Mouse (Mus musculus): ENCODE results near the gene Gcg. TPM values are rescaled to one million over a fixed set of nuclear protein-coding genes. Genes with fewer than 3 reads are reported as not detected.

Gcg gene
- polyA plus RNA-seq, 1 experiment from 2014 or later: 1.9 TPM

DNA sequence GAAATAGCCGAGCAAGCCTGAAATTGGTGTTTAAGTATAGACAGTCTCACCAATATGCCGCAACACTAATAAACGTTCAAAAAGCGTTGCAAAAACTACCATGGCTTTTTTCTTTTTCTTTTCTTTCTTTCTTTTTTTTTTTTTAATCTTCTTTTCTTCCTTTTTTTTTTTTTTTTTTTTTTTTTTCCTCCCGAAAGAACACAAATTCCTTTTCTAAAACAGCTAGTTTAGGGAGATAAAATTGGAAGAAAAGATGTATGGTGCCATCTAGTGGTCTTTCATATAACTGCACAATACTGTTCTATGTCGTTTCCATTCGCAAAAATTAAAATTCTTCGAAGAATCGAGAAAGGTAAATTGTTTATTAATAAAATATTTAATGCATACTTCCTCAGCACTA is 25.4 kb downstream of the Gcg start:
- no peak overlapping the region for H3K9ac ChIP-seq
- H3K4me1 ChIP-seq: peaks cover 13% of the 10 kb centered on the region
- no peak overlapping the region for H3K27ac ChIP-seq
- no peak overlapping the region for H3K4me3 ChIP-seq
- no peak overlapping the region for H3K4me2 ChIP-seq
- ATAC-seq: no peak
- WGBS: 36% methylated on average over 9 of the region's 9 CpGs
- H3K27me3 ChIP-seq: no peaks in the 10 kb centered on the region
- H3K9me3 ChIP-seq (replicated peaks): no peaks in the 10 kb centered on the region
- no peaks in the 10 kb centered on the region for H3K36me3 ChIP-seq (ENCODE audit: poor library complexity, severe bottlenecking)

- H3K27me3 ChIP-seq: no peaks in the 10 kb centered on the region
- H3K4me1 ChIP-seq: 0 out of 2 replicates have a peak, but pooled peaks cover 4% of the 10 kb centered on the region
- H3K9me3 ChIP-seq (replicated peaks): no peaks in the 10 kb centered on the region
- no peak overlapping the region for H3K27ac ChIP-seq
- no peak overlapping the region for H3K4me3 ChIP-seq
- H3K36me3 ChIP-seq (ENCODE audit: poor library complexity, severe bottlenecking): no peaks in the 10 kb centered on the region
- H3K9ac ChIP-seq: no peak overlapping the region
- WGBS: 83% methylated on average over 11 of the region's 11 CpGs
- no peak overlapping the region for H3K4me2 ChIP-seq
- ATAC-seq: no peak
Observed at GRCm38 (mm10) chr2:62454991-62455390, 28.5 kb downstream of the Gcg start.

- no peaks in the 10 kb centered on the region for H3K36me3 ChIP-seq (ENCODE audit: poor library complexity, severe bottlenecking)
- WGBS: 87% methylated on average over 6 of the region's 6 CpGs
- no peaks in the 10 kb centered on the region for H3K9me3 ChIP-seq (replicated peaks)
- H3K4me2 ChIP-seq: no peak overlapping the region
- H3K4me3 ChIP-seq: no peak overlapping the region
- H3K9ac ChIP-seq: no peak overlapping the region
- H3K27ac ChIP-seq: no peak overlapping the region
- no peak for ATAC-seq
- H3K27me3 ChIP-seq: no peaks in the 10 kb centered on the region
- no peaks in the 10 kb centered on the region for H3K4me1 ChIP-seq
Observed at GRCm38 (mm10) chr2:62454033-62454432, 29.4 kb downstream of the Gcg start.

GRCm38 (mm10) chr2:62450364-62450763 is 33.1 kb downstream of the Gcg start:
- no peaks in the 10 kb centered on the region for H3K27me3 ChIP-seq
- no peaks in the 10 kb centered on the region for H3K36me3 ChIP-seq (ENCODE audit: poor library complexity, severe bottlenecking)
- H3K27ac ChIP-seq: no peak overlapping the region
- H3K9me3 ChIP-seq (replicated peaks): no peaks in the 10 kb centered on the region
- ATAC-seq: no peak
- 92% methylated on average over 6 of the region's 6 CpGs for WGBS
- H3K9ac ChIP-seq: no peak overlapping the region
- H3K4me1 ChIP-seq: no peaks in the 10 kb centered on the region
- H3K4me3 ChIP-seq: no peak overlapping the region
- H3K4me2 ChIP-seq: no peak overlapping the region

- Histone ChIP-seq H3K4me1 (no peaks in the 10 kb centered on the region), H3K4me3 (no peak overlapping the region), H3K36me3 (ENCODE audit: poor library complexity, severe bottlenecking) (no peaks in the 10 kb centered on the region), H3K9me3 (replicated peaks) (no peaks in the 10 kb centered on the region), H3K27me3 (no peaks in the 10 kb centered on the region), H3K4me2 (no peak overlapping the region), H3K9ac (no peak overlapping the region), H3K27ac (no peak overlapping the region)
- WGBS: 93% methylated on average over 5 of the region's 5 CpGs
- no peak for ATAC-seq
Observed at GRCm38 (mm10) chr2:62449692-62450346, 33.6 kb downstream of the Gcg start.

- H3K9ac ChIP-seq: no peak overlapping the region
- no peak overlapping the region for H3K27ac ChIP-seq
- no peaks in the 10 kb centered on the region for H3K4me1 ChIP-seq
- no peaks in the 10 kb centered on the region for H3K9me3 ChIP-seq (replicated peaks)
- H3K4me2 ChIP-seq: no peak overlapping the region
- 66% methylated on average over 13 of the region's 13 CpGs for WGBS
- no peaks in the 10 kb centered on the region for H3K27me3 ChIP-seq
- 0 out of 2 replicates have a peak, but pooled peaks have one; percentile 16 for ATAC-seq
- no peak overlapping the region for H3K4me3 ChIP-seq
- H3K36me3 ChIP-seq (ENCODE audit: poor library complexity, severe bottlenecking): no peaks in the 10 kb centered on the region
Observed at GRCm38 (mm10) chr2:62440802-62441544, 42.5 kb downstream of the Gcg start.

DNA sequence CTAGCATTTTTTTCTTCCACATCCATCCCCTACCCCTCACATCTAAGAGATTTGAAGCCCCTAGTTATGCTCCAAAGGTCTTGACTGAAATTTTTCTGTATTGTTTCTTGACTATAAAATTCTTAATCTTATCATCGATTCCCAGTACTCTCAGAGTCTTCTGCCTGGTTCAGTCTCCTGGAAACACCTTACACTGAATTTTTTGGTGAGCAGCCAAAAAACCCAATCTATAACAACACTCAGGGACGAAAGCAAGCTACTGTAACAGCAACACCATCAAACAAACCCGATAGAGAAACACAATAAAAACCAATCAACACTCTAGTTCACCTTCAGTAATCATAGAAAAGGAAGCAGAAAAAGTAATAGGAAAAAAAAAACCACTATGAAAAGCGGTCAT is 43.4 kb downstream of the Gcg start:
- Histone ChIP-seq H3K27me3 (no peaks in the 10 kb centered on the region), H3K9ac (no peak overlapping the region), H3K4me3 (no peak overlapping the region), H3K4me1 (no peaks in the 10 kb centered on the region), H3K9me3 (replicated peaks) (no peaks in the 10 kb centered on the region), H3K36me3 (ENCODE audit: poor library complexity, severe bottlenecking) (no peaks in the 10 kb centered on the region), H3K27ac (no peak overlapping the region), H3K4me2 (no peak overlapping the region)
- 79% methylated on average over 4 of the region's 4 CpGs for WGBS
- no peak for ATAC-seq

- ATAC-seq: no peak; the same call in 1 of the 2 replicates
Observed at GRCm38 (mm10) chr2:62431245-62431795, 52.1 kb downstream of the Gcg start.

GRCm38 (mm10) chr2:62425941-62426340 is 57.5 kb downstream of the Gcg start:
- no peak overlapping the region for H3K9ac ChIP-seq
- WGBS: 90% methylated on average over 3 of the region's 3 CpGs
- no peaks in the 10 kb centered on the region for H3K36me3 ChIP-seq (ENCODE audit: poor library complexity, severe bottlenecking)
- no peak for ATAC-seq
- H3K4me1 ChIP-seq: no peaks in the 10 kb centered on the region
- H3K4me3 ChIP-seq: no peak overlapping the region
- no peak overlapping the region for H3K27ac ChIP-seq
- no peaks in the 10 kb centered on the region for H3K9me3 ChIP-seq (replicated peaks)
- no peak overlapping the region for H3K4me2 ChIP-seq
- no peaks in the 10 kb centered on the region for H3K27me3 ChIP-seq

More at GRCm38 (mm10) chr2:62431245-62431795, 52.1 kb downstream of the Gcg start:
- no peaks in the 10 kb centered on the region for H3K4me1 ChIP-seq
- H3K9me3 ChIP-seq (replicated peaks): no peaks in the 10 kb centered on the region
- no peaks in the 10 kb centered on the region for H3K36me3 ChIP-seq (ENCODE audit: poor library complexity, severe bottlenecking)
- WGBS: 81% methylated on average over 8 of the region's 8 CpGs
- no peak overlapping the region for H3K9ac ChIP-seq
- H3K27me3 ChIP-seq: no peaks in the 10 kb centered on the region
- no peak overlapping the region for H3K4me2 ChIP-seq
- no peak overlapping the region for H3K4me3 ChIP-seq
- no peak overlapping the region for H3K27ac ChIP-seq

Other genes starting within 250 kb of the Gcg start
- 0.47 and 0.56 TPM in 2 replicates for gene Dpp4, start 71.4 kb downstream of the Gcg start, polyA plus RNA-seq (2015; fragmentation: Nextera tagmentation; extraction: Ambion mirVana)
- gene Fap, start 90.4 kb upstream of the Gcg start, polyA plus RNA-seq (2015; fragmentation: Nextera tagmentation; extraction: Ambion mirVana): 0.32 and 0.50 TPM in 2 replicates
- gene Ifih1, start 162.6 kb upstream of the Gcg start, polyA plus RNA-seq (2015; fragmentation: Nextera tagmentation; extraction: Ambion mirVana): 1.1 and 1.4 TPM in 2 replicates
- gene Gca, start 180.6 kb upstream of the Gcg start, polyA plus RNA-seq (2015; fragmentation: Nextera tagmentation; extraction: Ambion mirVana): 10.4 and 12.4 TPM in 2 replicates